Mouse (Mus musculus) heart, postnatal 0 days (tissue): ENCODE measurements around the gene Mdfi.

Experiments used
- CTCF ChIP-seq: IDR thresholded peaks from 2 replicates; pipeline ENCODE4 v1.5.1; 2016; ENCODE audit warnings: antibody characterized with exemption, control low read depth, low read depth
- EP300 ChIP-seq: IDR thresholded peaks from 2 replicates; pipeline ENCODE4 v1.6.1; 2016; ENCODE audit warnings: antibody characterized with exemption, low read depth

GRCm38 (mm10) chr17:47780470-47780869 is 54.0 kb downstream of the Mdfi start:
- TF ChIP-seq CTCF: no peak
- no peak for TF ChIP-seq EP300
